Mouse (Mus musculus): Measurements from ENCODE around the gene Camsap1.

DNA sequence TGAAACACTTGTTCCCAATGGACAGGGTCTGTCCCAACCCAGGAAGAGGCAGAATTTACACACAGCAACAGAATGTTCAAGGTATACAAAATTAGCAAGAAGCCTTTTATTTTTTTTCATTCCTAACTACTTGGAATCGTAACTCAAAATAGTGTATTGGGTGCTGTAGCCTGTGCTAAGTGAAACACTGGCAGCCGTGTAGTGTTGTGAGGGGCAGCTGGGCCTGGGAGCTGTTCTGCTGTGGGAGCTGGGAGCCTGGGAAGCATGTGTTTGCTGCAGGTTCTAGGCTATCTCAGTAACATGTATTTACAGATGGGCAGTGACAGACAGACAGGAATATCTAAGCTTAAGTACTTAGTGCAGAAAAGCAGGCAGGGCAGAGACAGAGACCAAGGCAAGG, 64.7 kb downstream of the Camsap1 start:
- no peak for TF ChIP-seq CTCF (conservative IDR thresholded peaks at IDR 0.05; ENCODE audit: insufficient read depth, insufficient read length, low read depth, low read length)
- TF ChIP-seq POLR2A (IDR thresholded peaks at IDR 0.05; ENCODE audit: low read depth, low read length): no peak
